Mouse (Mus musculus): Measurements from ENCODE around the gene Tmem185a. TPM values are rescaled to one million over a fixed set of nuclear protein-coding genes. Genes with fewer than 3 reads are reported as not detected.
A peak's percentile ranks its signal among the peaks of the same experiment; 100 is the strongest.
"Not testable (repeated sequence)": the region's sequence is repeated elsewhere in the genome, so short reads cannot be mapped to it uniquely, and the experiment has no call there.

Gene Tmem185a
- 52.4 and 56.8 TPM in 2 replicates for polyA plus RNA-seq (2014; fragmentation: Nextera tagmentation; extraction: Ambion mirVana)

DNA sequence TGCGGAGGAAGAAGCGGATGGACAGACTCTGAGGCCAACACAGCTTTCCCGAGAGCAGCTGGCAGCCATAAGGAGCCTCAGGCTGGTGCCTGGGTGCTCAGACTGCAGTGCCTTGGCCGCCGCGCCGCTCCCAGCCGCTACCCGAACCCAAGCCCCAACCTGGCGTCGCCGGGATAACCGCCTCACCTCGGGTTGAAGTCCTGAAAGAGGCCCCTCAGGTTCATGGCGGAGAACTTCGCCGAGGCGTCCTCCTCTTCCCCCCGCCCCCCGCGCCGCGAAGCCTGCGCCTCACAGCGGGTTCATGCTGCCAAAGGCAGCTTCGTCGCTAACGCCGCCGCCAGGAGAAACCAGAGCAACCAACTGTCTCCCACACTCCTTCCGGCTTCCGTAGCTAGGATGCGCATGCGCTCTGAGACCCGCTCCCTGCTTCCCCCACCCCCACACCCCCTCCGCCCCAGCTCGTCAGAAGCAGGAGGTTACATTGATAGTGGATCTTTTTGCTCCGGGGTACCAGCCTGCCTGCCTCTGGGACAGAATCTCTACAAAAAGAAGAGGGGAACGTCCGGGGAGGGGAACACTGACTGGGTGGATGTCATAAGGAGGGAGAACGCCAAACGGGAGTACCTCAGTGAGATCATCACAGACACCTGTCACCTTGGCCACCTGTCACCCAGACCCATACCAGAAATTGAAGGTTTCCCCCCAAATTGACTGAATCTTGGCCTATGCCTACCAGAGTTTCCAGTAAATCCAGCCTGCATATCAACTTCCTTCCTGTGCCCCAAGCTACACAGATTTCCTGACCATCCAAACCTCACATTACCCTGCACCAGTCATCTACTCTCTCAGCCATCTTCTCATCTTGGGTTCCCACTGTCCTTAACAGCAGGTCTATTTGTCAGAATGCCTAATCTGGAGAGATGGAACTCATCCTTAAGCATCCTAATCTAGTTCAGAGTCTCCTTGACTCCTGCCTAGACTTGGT is at the start of gene Tmem185a:
TSS of gene Tmem185a (minus strand) at position 389 of the 985 bp plus-strand sequence.
- peak; percentile 95 for ATAC-seq (ENCODE audit: low FRiP score)
- no peaks in the 10 kb centered on the region for H3K9me3 ChIP-seq (ENCODE audit: control insufficient read depth, low read length)
- 11% methylated on average over 35 of the region's 42 CpGs for WGBS

GRCm38 (mm10) chrX:70514413-70514812 is 37.4 kb upstream of the Tmem185a start:
- H3K27me3 ChIP-seq (ENCODE audit: control insufficient read depth, insufficient read depth, low read length); H3K27ac ChIP-seq (ENCODE audit: low read depth, low read length); H3K36me3 ChIP-seq (ENCODE audit: control insufficient read depth, insufficient read depth, low read length); H3K4me1 ChIP-seq (ENCODE audit: control insufficient read depth, insufficient read depth, low read length); H3K9ac ChIP-seq (ENCODE audit: low read length); H3K4me2 ChIP-seq; DNase-seq (ENCODE audit: low spot score, missing footprints); H3K4me3 ChIP-seq (ENCODE audit: low read depth, low read length); ATAC-seq (ENCODE audit: low FRiP score); H3K9me3 ChIP-seq (ENCODE audit: control insufficient read depth, low read length): not testable (repeated sequence)
- 68% methylated on average over 3 of the region's 3 CpGs for WGBS

More for the DNA sequence above, at the start of gene Tmem185a:
- H3K4me3 ChIP-seq (ENCODE audit: low read depth, low read length) = peak within 1 kb of the TSS; percentile 53
- H3K4me1 ChIP-seq (ENCODE audit: control insufficient read depth, insufficient read depth, low read length) = no peaks in the 10 kb centered on the region; the same call in 1 of the 2 replicates
- peak within 1 kb of the TSS; percentile 40; the same call in 1 of the 2 replicates for H3K27ac ChIP-seq (ENCODE audit: low read depth, low read length)
- no peaks in the 10 kb centered on the region for H3K36me3 ChIP-seq (ENCODE audit: control insufficient read depth, insufficient read depth, low read length)
- no peaks in the 10 kb centered on the region for H3K27me3 ChIP-seq (ENCODE audit: control insufficient read depth, insufficient read depth, low read length)
- DNase-seq (ENCODE audit: low spot score, missing footprints) = peak; percentile 96
- H3K4me2 ChIP-seq = peak within 1 kb of the TSS; percentile 52
- H3K9ac ChIP-seq (ENCODE audit: low read length) = peak within 1 kb of the TSS; percentile 71

DNA sequence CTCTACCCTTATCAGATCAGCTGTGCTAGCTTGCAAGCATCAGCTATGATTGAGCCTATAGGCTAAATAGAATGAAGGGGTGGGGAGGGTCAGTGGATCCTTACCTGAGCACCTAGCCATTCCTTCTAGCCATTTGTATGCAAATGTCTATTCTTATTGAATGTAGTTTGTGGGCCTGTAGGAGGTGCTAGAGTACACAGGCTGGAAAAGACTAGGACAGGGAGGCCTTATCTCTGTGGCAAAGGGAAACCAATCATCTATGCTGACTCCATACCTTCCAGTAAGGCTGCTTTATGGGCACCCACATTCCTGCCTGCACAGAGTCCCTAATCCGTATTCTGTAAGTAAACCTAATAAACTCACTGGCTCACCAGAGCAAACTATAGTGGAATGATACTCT is 10.3 kb upstream of the Tmem185a start:
- not testable (repeated sequence) for DNase-seq (ENCODE audit: low spot score, missing footprints); H3K27ac ChIP-seq (ENCODE audit: low read depth, low read length); H3K27me3 ChIP-seq (ENCODE audit: control insufficient read depth, insufficient read depth, low read length); H3K4me2 ChIP-seq; H3K36me3 ChIP-seq (ENCODE audit: control insufficient read depth, insufficient read depth, low read length); H3K9ac ChIP-seq (ENCODE audit: low read length); H3K4me3 ChIP-seq (ENCODE audit: low read depth, low read length); H3K9me3 ChIP-seq (ENCODE audit: control insufficient read depth, low read length); H3K4me1 ChIP-seq (ENCODE audit: control insufficient read depth, insufficient read depth, low read length); ATAC-seq (ENCODE audit: low FRiP score)
- WGBS = no CpG with 5 or more reads among the region's 1 CpGs

DNA sequence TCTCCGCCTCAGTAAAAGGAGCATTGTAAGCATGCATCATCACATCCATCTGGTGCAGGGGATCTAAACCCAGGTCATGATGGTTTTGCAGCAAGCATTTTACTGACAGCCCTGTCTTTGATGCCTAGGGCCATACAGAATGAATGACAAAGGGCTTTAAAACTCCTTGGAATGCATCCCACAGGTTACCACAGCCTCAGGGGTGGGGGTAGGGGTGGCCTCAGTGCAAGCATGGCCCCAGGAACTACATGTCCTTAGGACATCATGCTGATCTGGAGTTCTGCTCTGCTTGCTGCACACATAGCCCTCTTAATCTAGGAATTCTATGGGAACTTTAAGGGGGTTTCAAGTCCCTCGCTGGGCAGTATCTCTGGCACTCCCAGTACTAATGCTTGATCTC is 5.2 kb upstream of the Tmem185a start:
- no peaks in the 10 kb centered on the region for H3K9me3 ChIP-seq (ENCODE audit: control insufficient read depth, low read length)
- no peaks in the 10 kb centered on the region for H3K36me3 ChIP-seq (ENCODE audit: control insufficient read depth, insufficient read depth, low read length)
- ATAC-seq (ENCODE audit: low FRiP score) (no peak), DNase-seq (ENCODE audit: low spot score, missing footprints) (no peak)
- no peak overlapping the region for H3K4me2 ChIP-seq
- no peak overlapping the region for H3K4me3 ChIP-seq (ENCODE audit: low read depth, low read length)
- H3K27me3 ChIP-seq (ENCODE audit: control insufficient read depth, insufficient read depth, low read length) = no peaks in the 10 kb centered on the region
- WGBS = 43% methylated on average over 2 of the region's 2 CpGs
- no peaks in the 10 kb centered on the region for H3K4me1 ChIP-seq (ENCODE audit: control insufficient read depth, insufficient read depth, low read length)
- no peak overlapping the region for H3K27ac ChIP-seq (ENCODE audit: low read depth, low read length)
- no peak overlapping the region for H3K9ac ChIP-seq (ENCODE audit: low read length)

GRCm38 (mm10) chrX:70478701-70479100 is 1.7 kb upstream of the Tmem185a start:
- DNase-seq (ENCODE audit: low spot score, missing footprints) (no peak), ATAC-seq (ENCODE audit: low FRiP score) (no peak)
- WGBS = 55% methylated on average over 5 of the region's 5 CpGs
- Histone ChIP-seq H3K4me3 (ENCODE audit: low read depth, low read length) (no peak overlapping the region), H3K27ac (ENCODE audit: low read depth, low read length) (no peak overlapping the region), H3K9me3 (ENCODE audit: control insufficient read depth, low read length) (no peaks in the 10 kb centered on the region), H3K4me1 (ENCODE audit: control insufficient read depth, insufficient read depth, low read length) (no peaks in the 10 kb centered on the region; the same call in 1 of the 2 replicates), H3K4me2 (no peak overlapping the region), H3K9ac (ENCODE audit: low read length) (no peak overlapping the region), H3K36me3 (ENCODE audit: control insufficient read depth, insufficient read depth, low read length) (no peaks in the 10 kb centered on the region), H3K27me3 (ENCODE audit: control insufficient read depth, insufficient read depth, low read length) (no peaks in the 10 kb centered on the region)

- Histone ChIP-seq H3K27ac (ENCODE audit: low read depth, low read length) (no peak overlapping the region), H3K9me3 (ENCODE audit: control insufficient read depth, low read length) (no peaks in the 10 kb centered on the region), H3K4me3 (ENCODE audit: low read depth, low read length) (no peak overlapping the region), H3K9ac (ENCODE audit: low read length) (no peak overlapping the region), H3K4me2 (peak overlapping the region; percentile 52), H3K27me3 (ENCODE audit: control insufficient read depth, insufficient read depth, low read length) (no peaks in the 10 kb centered on the region), H3K4me1 (ENCODE audit: control insufficient read depth, insufficient read depth, low read length) (no peaks in the 10 kb centered on the region; the same call in 1 of the 2 replicates), H3K36me3 (ENCODE audit: control insufficient read depth, insufficient read depth, low read length) (no peaks in the 10 kb centered on the region)
- ATAC-seq (ENCODE audit: low FRiP score) (no peak), DNase-seq (ENCODE audit: low spot score, missing footprints) (peak; percentile 76)
- WGBS = 75% methylated on average over 3 of the region's 3 CpGs
Observed at GRCm38 (mm10) chrX:70475215-70475765, 1.7 kb downstream of the Tmem185a start.

DNA sequence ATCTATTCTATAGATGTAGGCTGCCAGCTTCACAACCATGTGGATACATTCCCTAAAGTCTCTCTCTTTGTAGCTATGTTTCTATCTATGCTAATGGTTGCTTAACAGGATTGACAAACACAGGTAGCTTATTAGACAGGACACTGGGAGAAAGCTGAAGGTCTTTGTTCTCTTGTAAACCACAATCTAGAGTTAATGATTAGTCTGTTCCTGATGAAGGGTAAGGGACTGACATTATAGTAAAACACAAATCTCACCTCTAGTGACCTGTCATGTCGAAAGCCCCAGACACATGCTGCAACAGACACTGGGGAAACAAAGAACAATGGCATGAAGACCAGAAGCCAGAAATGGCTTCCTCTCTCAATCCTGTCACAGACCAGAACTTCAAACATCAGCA is 10.1 kb downstream of the Tmem185a start:
- Histone ChIP-seq H3K27me3 (ENCODE audit: control insufficient read depth, insufficient read depth, low read length) (no peaks in the 10 kb centered on the region), H3K9ac (ENCODE audit: low read length) (no peak overlapping the region), H3K4me3 (ENCODE audit: low read depth, low read length) (no peak overlapping the region), H3K27ac (ENCODE audit: low read depth, low read length) (no peak overlapping the region), H3K9me3 (ENCODE audit: control insufficient read depth, low read length) (no peaks in the 10 kb centered on the region), H3K4me2 (no peak overlapping the region), H3K36me3 (ENCODE audit: control insufficient read depth, insufficient read depth, low read length) (no peaks in the 10 kb centered on the region), H3K4me1 (ENCODE audit: control insufficient read depth, insufficient read depth, low read length) (no peaks in the 10 kb centered on the region)
- 65% methylated on average over 1 of the region's 1 CpGs for WGBS
- ATAC-seq (ENCODE audit: low FRiP score) (no peak), DNase-seq (ENCODE audit: low spot score, missing footprints) (no peak)

GRCm38 (mm10) chrX:70465489-70465888 is 11.5 kb downstream of the Tmem185a start:
- Histone ChIP-seq H3K27ac (ENCODE audit: low read depth, low read length) (no peak overlapping the region), H3K9me3 (ENCODE audit: control insufficient read depth, low read length) (no peaks in the 10 kb centered on the region), H3K4me1 (ENCODE audit: control insufficient read depth, insufficient read depth, low read length) (no peaks in the 10 kb centered on the region), H3K9ac (ENCODE audit: low read length) (no peak overlapping the region), H3K4me3 (ENCODE audit: low read depth, low read length) (no peak overlapping the region), H3K27me3 (ENCODE audit: control insufficient read depth, insufficient read depth, low read length) (no peaks in the 10 kb centered on the region), H3K4me2 (no peak overlapping the region), H3K36me3 (ENCODE audit: control insufficient read depth, insufficient read depth, low read length) (no peaks in the 10 kb centered on the region)
- WGBS = 90% methylated on average over 2 of the region's 2 CpGs
- DNase-seq (ENCODE audit: low spot score, missing footprints) (no peak), ATAC-seq (ENCODE audit: low FRiP score) (no peak)

GRCm38 (mm10) chrX:70463621-70464020 is 13.4 kb downstream of the Tmem185a start:
- Histone ChIP-seq H3K27ac (ENCODE audit: low read depth, low read length) (no peak overlapping the region), H3K36me3 (ENCODE audit: control insufficient read depth, insufficient read depth, low read length) (no peaks in the 10 kb centered on the region), H3K4me2 (no peak overlapping the region), H3K4me1 (ENCODE audit: control insufficient read depth, insufficient read depth, low read length) (no peaks in the 10 kb centered on the region), H3K9me3 (ENCODE audit: control insufficient read depth, low read length) (no peaks in the 10 kb centered on the region), H3K9ac (ENCODE audit: low read length) (no peak overlapping the region), H3K4me3 (ENCODE audit: low read depth, low read length) (no peak overlapping the region), H3K27me3 (ENCODE audit: control insufficient read depth, insufficient read depth, low read length) (no peaks in the 10 kb centered on the region)
- no peak for ATAC-seq (ENCODE audit: low FRiP score)
- DNase-seq (ENCODE audit: low spot score, missing footprints) = no peak
- WGBS = 89% methylated on average over 5 of the region's 5 CpGs
